Mouse (Mus musculus): ENCODE data around the gene Klf3.
A peak's percentile ranks its signal among the peaks of the same experiment; 100 is the strongest.

Klf3 gene

GRCm38 (mm10) chr5:64802795-64803719 is at the start of gene Klf3:
Gene Klf3, plus strand, starts transcription at chr5:64803388.
- DNase-seq: peak; percentile 94

GRCm38 (mm10) chr5:64762295-64762694 is 40.9 kb upstream of the Klf3 start:
- DNase-seq: no peak

- DNase-seq: no peak
Measured at GRCm38 (mm10) chr5:64764452-64764851, 38.7 kb upstream of the Klf3 start.

GRCm38 (mm10) chr5:64765765-64766164 is 37.4 kb upstream of the Klf3 start:
- DNase-seq: no peak

GRCm38 (mm10) chr5:64766626-64767025 is 36.6 kb upstream of the Klf3 start:
- DNase-seq: no peak

GRCm38 (mm10) chr5:64771619-64772018 is 31.6 kb upstream of the Klf3 start:
- DNase-seq: no peak

- DNase-seq: no peak
Measured at GRCm38 (mm10) chr5:64778211-64778610, 25.0 kb upstream of the Klf3 start.

DNA sequence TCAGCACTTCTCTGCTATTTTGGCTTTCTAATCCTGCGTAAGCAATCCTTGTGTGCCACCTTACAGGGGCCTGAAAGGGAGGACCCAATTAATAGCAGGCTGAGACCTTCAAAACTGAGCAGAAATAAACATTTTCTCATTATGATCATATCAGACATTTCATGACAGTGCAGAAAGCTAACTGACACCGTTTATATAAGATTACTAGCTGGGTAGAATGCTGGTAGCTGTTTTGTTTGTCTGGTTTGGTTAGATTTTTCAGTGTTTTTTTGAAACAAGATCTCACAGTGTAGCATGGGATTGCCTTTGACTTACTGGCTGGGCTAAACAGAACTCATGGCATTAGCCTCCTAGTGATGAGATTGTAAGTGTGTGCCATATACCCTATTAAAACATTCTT is 23.9 kb upstream of the Klf3 start:
- DNase-seq: no peak

DNA sequence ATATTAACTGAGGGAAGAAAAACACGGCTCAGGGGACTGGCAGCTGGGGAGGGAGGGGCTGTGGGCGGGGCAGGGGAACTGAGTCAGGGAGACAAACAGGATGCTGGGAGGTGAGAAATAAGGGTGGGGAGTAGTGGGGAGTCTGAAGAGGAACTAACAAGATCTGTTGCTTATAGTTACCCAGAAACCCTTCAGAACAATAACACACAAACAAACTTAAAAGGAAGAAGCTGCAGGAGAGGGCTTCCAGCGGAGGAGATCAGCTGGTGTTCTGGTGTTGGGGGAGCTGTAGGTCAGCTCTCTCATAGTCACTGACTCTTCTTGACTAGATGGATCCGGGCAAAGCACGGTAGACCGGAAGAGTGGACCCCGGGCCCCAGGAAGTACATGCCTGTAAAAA is 22.4 kb upstream of the Klf3 start:
- no peak for DNase-seq

DNA sequence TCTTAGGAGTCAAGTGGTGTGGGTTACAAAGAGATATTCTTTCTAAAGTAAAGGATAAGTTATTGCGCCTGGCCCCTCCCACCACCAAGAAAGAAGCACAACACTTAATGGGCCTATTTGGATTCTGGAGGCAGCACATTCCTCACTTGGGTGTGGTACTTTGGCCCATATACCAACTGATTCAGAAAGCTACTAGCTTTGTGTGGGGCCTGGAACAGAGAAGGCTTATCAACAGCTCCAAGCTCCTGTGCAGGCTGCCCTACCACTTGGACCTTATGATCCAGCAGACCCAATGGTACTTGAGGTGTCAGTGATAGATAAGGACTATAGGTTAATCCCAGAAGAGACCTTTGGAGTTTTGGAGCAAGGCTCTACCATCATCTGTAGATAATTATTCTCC is 15.0 kb upstream of the Klf3 start:
- no peak for DNase-seq

DNA sequence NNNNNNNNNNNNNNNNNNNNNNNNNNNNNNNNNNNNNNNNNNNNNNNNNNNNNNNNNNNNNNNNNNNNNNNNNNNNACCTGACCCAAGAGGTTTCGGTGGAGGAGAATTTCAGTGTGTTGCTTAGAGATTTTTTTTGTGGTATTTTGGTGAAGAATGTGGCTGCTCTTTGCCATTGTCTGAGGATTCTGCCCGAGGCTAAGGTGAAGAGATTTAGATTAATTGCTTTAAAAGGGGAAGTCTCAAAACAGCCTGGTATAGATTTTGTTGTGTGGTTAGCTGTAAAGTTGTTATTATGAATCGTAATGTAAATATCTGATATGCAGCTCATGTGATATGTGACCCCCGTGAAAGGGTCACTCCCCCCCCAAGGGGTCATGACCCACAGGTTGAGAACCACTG is 5.0 kb upstream of the Klf3 start:
- DNase-seq: no peak

DNA sequence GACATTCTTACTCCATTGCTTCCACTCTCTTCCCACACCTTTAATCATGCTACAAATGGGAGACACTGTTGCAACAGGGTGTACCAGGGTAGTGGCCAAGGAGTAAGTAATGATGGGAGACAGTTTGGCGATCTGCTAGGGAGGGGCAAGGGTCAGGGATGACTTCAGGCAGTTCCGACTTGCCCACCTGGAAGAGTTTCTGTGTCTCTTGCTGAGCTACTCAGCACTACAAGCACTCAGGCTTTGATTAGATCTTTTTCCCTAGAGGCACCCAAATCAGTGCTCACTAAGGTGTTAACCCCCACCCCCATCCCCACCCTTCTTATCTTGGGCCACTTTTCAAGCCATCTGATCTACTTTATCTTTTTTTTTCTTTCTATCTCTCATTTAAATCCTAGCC is 1.6 kb upstream of the Klf3 start:
- no peak for DNase-seq

DNA sequence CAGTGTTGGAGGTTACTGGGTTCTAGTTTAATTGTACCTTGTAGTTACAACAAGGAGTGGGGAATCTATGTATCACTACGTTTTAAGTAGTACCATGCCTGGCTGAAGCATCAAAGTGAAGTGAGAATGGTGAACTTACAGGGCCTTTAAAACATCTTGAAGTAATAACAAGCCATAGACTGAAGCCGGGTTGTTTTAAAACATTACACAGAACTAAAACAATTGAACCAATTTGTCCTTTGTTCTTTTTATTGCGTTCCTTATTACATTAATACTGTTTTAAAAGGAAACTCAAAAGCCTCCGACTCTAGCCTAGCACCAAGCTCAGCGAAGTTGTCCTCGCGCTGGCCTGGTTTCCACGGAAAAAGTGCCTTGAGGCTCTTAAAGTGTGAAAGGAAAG is 1.0 kb upstream of the Klf3 start:
- no peak for DNase-seq

DNA sequence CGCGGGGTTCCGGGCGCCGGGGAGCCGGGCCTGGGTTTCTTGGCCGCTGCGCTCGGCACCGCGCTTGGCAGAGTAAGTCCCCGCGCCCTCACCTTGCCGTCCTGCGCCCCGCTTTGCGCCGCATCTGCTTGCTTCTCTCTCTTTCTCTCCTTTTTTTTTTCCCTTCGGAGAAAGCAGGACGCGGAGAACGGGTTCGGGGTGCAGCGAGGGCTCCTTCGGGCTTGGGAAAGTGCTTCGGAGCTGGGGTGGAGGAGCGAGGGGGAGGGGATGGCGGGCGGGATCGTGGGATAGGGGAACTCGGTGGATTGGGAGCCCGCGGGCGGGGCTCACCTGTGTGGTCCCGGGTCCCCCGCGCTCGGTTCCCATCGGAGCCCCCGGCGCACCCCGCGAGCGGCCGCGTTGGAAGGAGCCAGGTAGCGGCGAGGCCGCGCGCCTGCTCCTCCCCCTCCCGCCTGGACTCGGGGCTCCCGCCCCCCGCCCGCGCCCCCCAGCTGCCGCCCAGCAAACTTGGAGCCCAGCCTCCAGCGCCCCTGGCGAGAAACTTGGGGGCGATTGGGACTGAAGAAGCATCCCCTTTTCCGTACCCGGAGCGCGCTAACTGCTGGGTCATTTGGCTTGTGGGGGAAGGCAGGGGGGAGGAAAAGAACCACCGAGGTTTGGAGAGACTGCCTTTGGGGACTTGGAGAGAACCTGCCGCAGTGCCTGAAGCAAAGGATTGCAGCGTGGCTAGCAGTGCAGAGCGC is 703 bp downstream of the Klf3 start:
- DNase-seq: no peak

GRCm38 (mm10) chr5:64805131-64805872 is 2.1 kb downstream of the Klf3 start:
- no peak for DNase-seq

DNA sequence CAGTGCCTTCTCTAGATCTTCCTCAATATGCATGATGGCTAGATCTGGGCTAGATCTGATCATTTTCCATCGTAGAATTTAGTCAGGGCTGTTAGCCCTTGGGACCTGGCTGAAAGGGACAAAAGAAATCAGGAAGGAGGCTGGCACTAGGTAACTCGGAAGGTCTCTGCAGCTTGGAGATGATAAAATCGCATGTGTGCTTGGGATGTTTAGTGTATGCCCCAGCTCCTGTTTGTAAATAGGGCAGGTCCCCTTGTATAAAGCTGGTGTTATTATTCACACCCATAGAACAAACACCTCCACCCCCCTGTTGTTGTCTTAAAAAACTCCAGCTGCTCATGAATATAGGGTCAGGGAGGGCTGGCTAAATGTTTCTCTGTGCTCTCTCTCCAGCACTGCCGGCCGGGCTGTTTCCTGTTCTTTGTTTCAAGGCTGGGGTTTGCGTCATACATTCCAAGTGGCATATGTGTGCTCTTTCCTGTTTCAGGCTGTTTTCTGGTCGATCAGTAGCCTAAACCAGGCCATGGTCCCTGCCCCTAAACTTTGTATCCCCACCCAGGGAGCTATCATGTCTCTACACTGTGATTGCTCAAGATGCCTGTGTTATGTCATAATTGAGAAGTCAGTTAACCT is 2.8 kb downstream of the Klf3 start:
- peak; percentile 75 for DNase-seq

- no peak for DNase-seq
Measured at GRCm38 (mm10) chr5:64806600-64806999, 3.4 kb downstream of the Klf3 start.

DNA sequence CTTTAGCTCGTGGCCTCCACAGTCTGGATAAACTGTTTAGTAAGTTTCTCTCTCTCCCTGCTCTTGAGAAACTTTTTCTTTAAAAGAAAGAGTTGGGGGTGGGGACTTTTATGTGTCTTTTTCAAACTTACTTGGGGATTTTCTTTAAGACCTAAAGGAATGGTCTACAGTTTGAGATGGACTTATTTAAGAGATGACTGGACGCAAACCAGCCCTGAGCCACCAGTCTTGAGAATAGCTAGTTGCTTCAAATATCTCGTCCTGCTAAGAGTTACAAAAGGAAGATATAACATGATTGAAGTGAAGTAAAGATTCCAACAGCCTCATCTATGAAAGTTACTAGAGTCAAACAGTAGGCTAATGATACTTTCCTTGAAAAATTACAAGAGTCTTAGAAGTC is 4.0 kb downstream of the Klf3 start:
- no peak for DNase-seq

GRCm38 (mm10) chr5:64807603-64808002 is 4.4 kb downstream of the Klf3 start:
- no peak for DNase-seq

DNA sequence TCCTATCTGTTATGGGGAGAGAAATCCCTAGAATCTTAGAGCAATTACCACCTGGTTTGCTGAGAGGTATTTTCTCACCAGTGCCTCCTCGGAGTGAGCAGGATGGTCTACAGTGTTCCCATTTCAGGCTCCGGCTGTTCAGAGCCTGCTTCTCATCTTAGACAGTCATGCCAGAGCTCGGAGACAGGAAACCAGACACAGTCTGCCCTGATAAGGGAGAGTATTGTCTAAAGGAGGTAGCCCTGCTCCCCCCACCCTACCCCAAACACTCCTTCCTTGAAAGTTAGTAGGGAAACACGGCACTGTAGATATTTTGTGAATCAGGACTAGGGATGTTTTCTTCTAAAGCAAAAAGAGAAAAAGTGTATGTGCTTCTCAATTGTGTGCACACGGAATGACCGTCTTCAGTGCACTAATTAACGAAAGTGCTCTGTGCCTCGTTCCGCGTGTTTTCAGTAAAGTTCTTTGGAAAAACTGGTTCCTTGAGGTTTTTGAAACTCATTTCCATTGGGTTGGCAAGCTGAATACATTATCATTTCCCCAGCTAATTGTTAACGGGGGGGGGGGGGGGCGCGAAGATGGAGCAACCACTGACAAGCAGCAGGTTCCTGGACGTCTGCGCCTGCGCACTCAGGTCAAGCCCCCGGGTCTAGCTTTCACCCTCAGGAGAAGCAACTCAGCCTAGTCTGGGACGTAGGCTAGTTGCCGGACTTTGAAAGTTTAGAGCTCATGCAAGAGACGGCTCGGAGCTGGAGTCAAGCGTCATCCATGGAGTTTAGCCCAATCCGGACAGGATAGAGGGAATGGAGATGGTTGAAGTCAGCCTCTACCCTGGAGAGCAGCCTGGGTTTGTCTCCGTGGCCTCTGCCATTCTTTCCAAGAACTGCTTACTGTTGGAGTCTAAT is 5.2 kb downstream of the Klf3 start:
- peak; percentile 40 for DNase-seq

DNA sequence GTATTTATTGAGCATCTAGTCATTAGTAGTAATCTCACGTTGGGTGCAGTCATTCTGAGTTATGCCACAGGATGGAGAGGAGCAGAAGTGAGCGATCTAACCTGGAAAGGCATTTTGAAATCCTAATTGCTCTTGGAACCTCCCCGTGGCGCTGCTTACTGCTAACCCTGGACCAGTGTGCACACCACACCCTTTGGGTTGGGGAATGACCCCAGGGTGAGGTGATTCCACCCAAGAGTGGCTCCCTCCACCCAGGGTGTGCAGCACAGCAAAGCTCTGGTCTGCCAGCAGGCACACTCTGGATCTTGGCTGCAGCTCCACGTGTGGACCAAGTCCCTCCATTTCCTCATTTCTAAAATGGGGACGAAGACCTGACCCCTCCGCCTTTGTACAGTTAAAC is 6.1 kb downstream of the Klf3 start:
- no peak for DNase-seq

GRCm38 (mm10) chr5:64809864-64810263 is 6.7 kb downstream of the Klf3 start:
- DNase-seq: no peak
